Mouse (Mus musculus): Measurements from ENCODE around the gene Cntnap2.
"Not testable (repeated sequence)": the region's sequence is repeated elsewhere in the genome, so short reads cannot be mapped to it uniquely, and the experiment has no call there.

Gene Cntnap2

GRCm38 (mm10) chr6:47175356-47176156 is 2116.4 kb downstream of the Cntnap2 start:
- DNase-seq (ENCODE audit: low read depth): not testable (repeated sequence)

- not testable (repeated sequence) for DNase-seq (ENCODE audit: low read depth)
These were observed 2117.0 kb downstream of the Cntnap2 start for GRCm38 (mm10) chr6:47176157-47176555.

GRCm38 (mm10) chr6:47181372-47181771 is 2122.2 kb downstream of the Cntnap2 start:
- not testable (repeated sequence) for DNase-seq (ENCODE audit: low read depth)

- no peak for DNase-seq (ENCODE audit: low read depth)
These were observed 2123.1 kb downstream of the Cntnap2 start for GRCm38 (mm10) chr6:47182252-47182651.

- no peak for DNase-seq (ENCODE audit: low read depth)
These were observed 2123.6 kb downstream of the Cntnap2 start for GRCm38 (mm10) chr6:47182756-47183155.

- not testable (repeated sequence) for DNase-seq (ENCODE audit: low read depth)
These were observed 2124.7 kb downstream of the Cntnap2 start for GRCm38 (mm10) chr6:47183850-47184249.

- peak; percentile 49 for DNase-seq (ENCODE audit: low read depth)
These were observed 2129.0 kb downstream of the Cntnap2 start for GRCm38 (mm10) chr6:47188193-47188592.

- not testable (repeated sequence) for DNase-seq (ENCODE audit: low read depth)
These were observed 2129.4 kb downstream of the Cntnap2 start for GRCm38 (mm10) chr6:47188596-47188995.

GRCm38 (mm10) chr6:47190282-47190681 is 2131.1 kb downstream of the Cntnap2 start:
- DNase-seq (ENCODE audit: low read depth): no peak

GRCm38 (mm10) chr6:47191277-47191800 is 2132.2 kb downstream of the Cntnap2 start:
- DNase-seq (ENCODE audit: low read depth): no peak

- DNase-seq (ENCODE audit: low read depth): no peak
These were observed 2132.8 kb downstream of the Cntnap2 start for GRCm38 (mm10) chr6:47191940-47192339.

GRCm38 (mm10) chr6:47192478-47192877 is 2133.3 kb downstream of the Cntnap2 start:
- DNase-seq (ENCODE audit: low read depth): no peak

GRCm38 (mm10) chr6:47197570-47197969 is 2138.4 kb downstream of the Cntnap2 start:
- DNase-seq (ENCODE audit: low read depth): no peak

GRCm38 (mm10) chr6:47200671-47201070 is 2141.5 kb downstream of the Cntnap2 start:
- DNase-seq (ENCODE audit: low read depth): no peak

- DNase-seq (ENCODE audit: low read depth): no peak
These were observed 2148.9 kb downstream of the Cntnap2 start for GRCm38 (mm10) chr6:47208031-47208430.

- DNase-seq (ENCODE audit: low read depth): no peak
These were observed 2155.6 kb downstream of the Cntnap2 start for GRCm38 (mm10) chr6:47214731-47215130.

- not testable (repeated sequence) for DNase-seq (ENCODE audit: low read depth)
These were observed 2164.4 kb downstream of the Cntnap2 start for GRCm38 (mm10) chr6:47223578-47223977.

GRCm38 (mm10) chr6:47225391-47225790 is 2166.2 kb downstream of the Cntnap2 start:
- not testable (repeated sequence) for DNase-seq (ENCODE audit: low read depth)

GRCm38 (mm10) chr6:47227601-47228000 is 2168.4 kb downstream of the Cntnap2 start:
- DNase-seq (ENCODE audit: low read depth): no peak

GRCm38 (mm10) chr6:47228676-47229317 is 2169.6 kb downstream of the Cntnap2 start:
- no peak for DNase-seq (ENCODE audit: low read depth)

GRCm38 (mm10) chr6:47231513-47231912 is 2172.4 kb downstream of the Cntnap2 start:
- DNase-seq (ENCODE audit: low read depth): no peak

GRCm38 (mm10) chr6:47239376-47239921 is 2180.3 kb downstream of the Cntnap2 start:
- no peak for DNase-seq (ENCODE audit: low read depth)

GRCm38 (mm10) chr6:47241379-47241778 is 2182.2 kb downstream of the Cntnap2 start:
- no peak for DNase-seq (ENCODE audit: low read depth)

Measured in c-Kit-positive CD71-negative TER-119-negative erythroid progenitor cells, embryonic 14.5 days (primary cell).